Mouse (Mus musculus) thymus, postnatal 25 days (tissue): ENCODE measurements around the gene Sbf2.
"Not testable (repeated sequence)": the region's sequence is repeated elsewhere in the genome, so short reads cannot be mapped to it uniquely, and the experiment has no call there.

Experiments
- DNase-seq: peaks from one replicate; pipeline ENCODE4 v3.0.0; 2022

Sbf2 gene

GRCm38 (mm10) chr7:110614133-110615063 is at the start of gene Sbf2:
TSS of gene Sbf2 (minus strand) at chr7:110614922.
- DNase-seq = peak; percentile 70

GRCm38 (mm10) chr7:110658378-110658928 is 43.7 kb upstream of the Sbf2 start:
- DNase-seq = no peak

DNA sequence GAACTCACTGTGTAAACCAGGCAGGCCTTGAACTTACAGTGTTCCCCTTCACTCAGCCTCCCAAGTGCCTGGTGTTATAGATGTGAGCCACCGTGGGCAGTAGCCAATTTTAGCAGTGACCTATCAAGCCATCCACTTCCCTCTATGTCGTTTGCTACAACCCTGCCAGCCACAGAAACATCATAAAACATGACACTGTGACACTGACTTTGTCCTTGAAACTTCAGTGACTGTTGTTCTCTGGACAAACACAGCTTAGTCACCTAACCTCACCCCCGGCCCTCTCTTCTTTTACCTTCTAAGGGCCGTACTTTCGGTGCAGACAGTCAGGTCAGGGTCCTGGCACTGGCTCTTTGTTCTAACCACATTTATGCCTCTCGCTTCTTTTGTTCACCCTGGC is 41.2 kb upstream of the Sbf2 start:
- DNase-seq = no peak

GRCm38 (mm10) chr7:110655230-110655629 is 40.5 kb upstream of the Sbf2 start:
- no peak for DNase-seq

DNA sequence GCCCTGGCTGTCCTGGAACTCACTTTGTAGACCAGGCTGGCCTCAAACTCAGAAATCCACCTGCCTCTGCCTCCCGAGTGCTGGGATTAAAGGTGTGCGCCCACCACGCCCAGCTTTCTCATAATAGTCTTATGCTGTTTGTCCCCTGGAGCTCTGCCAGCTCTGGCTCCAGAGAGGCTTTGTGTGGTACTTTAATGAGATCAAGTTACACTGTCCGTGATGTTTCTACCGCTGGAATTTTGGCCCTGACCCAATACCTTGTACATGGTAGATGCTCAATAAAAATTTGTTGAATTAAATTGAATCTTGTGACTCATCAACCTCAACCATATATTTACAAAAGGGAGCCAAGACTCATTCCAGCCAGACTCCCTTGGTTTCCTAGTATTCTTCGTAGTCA is 36.4 kb upstream of the Sbf2 start:
- DNase-seq = no peak

- no peak for DNase-seq
Measured at GRCm38 (mm10) chr7:110650491-110650890, 35.8 kb upstream of the Sbf2 start.

DNA sequence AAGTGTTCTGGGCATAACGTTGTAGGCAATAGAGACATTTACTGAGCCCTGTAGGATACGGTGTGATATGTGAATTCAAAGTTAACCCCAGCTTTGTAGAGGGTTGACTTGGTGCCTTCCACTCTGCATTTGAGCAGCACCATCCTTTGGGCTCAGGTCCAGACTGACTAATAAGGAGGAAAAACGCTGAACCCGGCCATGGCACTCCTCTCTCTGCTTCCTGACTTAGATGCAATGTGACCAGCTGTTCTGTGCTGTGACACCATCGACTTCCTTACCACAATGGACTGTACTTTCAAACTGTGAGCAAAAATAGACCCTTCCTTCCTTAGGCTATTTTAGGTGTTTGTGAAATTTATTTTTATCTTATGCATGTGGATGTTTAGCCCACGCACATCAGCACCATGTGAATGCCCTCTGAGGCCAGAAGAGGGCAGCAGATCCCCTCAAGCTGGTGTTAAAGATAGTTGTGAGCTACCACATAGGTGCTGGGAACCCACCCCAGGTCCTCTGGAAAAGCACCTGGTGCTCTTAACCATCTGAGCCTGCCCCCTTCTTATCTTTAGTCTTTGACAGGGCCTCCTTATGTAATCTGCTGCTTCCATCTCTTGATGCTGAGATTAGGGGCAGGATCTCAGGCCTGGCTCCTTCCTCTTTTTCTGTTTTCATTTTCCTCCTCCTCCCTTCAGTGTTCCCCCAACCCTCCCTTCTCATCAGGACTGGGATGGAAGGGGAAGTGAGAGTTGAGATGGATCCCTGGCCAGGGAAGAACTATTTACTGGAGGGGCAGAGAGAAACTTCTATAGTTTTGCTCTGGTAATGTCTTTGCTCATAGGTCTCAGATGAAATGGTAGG is 34.6 kb upstream of the Sbf2 start:
- DNase-seq = no peak

DNA sequence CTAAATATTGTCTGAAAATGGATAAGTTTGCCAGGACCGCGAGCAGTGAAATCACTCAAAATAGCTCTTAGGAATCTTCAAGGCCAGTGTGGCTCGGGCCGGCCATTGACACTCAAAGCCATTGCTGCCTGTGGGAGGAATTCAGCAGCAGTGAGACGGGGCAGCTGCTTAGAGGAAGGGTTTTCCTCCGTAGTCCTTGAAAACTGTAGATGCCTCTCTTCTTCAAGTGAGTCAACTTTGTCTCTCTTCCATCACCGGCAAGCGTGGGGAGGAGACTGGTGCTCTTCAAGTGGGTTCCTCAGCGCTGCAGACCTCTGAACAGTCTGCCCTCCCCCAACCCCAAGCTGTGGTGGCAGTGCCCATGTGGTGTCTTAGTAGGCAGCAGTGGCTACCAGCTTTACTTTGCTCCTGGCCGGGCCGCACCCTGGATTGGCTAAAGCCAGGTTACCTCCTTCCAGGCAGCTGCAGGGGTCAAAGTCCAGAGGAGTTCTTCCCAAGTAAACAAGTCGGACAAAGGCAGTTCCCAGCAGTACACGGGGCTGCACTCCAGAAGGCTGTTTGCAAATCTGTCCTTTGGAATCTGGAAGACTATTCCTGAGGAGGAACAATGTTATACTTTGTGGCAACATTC is 33.8 kb upstream of the Sbf2 start:
- DNase-seq = no peak

GRCm38 (mm10) chr7:110647559-110648454 is 33.1 kb upstream of the Sbf2 start:
- DNase-seq = no peak

GRCm38 (mm10) chr7:110646611-110647407 is 32.1 kb upstream of the Sbf2 start:
- no peak for DNase-seq

DNA sequence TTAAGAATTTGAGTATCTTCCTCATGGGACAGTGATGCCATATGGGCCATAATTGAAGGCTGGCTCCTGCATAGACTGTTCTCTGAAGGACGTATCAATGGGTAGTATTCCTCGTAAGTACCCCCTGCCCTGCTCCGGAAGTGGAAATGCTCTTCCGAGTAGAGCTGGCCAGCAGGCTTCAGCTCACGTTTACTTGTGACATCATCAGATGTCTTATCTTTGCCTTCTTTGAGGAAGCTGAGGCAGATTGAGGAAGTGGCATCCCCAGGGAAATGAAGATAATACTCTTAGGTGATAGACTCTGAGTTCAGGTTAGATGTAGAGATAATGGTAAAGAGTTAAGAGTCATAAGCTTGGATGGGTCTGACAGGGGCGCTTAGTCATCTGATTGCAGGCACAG is 31.1 kb upstream of the Sbf2 start:
- DNase-seq = no peak

- peak; percentile 26 for DNase-seq
Measured at GRCm38 (mm10) chr7:110645311-110645710, 30.6 kb upstream of the Sbf2 start.

GRCm38 (mm10) chr7:110639958-110640357 is 25.2 kb upstream of the Sbf2 start:
- DNase-seq = not testable (repeated sequence)

- no peak for DNase-seq
Measured at GRCm38 (mm10) chr7:110639291-110639915, 24.7 kb upstream of the Sbf2 start.

DNA sequence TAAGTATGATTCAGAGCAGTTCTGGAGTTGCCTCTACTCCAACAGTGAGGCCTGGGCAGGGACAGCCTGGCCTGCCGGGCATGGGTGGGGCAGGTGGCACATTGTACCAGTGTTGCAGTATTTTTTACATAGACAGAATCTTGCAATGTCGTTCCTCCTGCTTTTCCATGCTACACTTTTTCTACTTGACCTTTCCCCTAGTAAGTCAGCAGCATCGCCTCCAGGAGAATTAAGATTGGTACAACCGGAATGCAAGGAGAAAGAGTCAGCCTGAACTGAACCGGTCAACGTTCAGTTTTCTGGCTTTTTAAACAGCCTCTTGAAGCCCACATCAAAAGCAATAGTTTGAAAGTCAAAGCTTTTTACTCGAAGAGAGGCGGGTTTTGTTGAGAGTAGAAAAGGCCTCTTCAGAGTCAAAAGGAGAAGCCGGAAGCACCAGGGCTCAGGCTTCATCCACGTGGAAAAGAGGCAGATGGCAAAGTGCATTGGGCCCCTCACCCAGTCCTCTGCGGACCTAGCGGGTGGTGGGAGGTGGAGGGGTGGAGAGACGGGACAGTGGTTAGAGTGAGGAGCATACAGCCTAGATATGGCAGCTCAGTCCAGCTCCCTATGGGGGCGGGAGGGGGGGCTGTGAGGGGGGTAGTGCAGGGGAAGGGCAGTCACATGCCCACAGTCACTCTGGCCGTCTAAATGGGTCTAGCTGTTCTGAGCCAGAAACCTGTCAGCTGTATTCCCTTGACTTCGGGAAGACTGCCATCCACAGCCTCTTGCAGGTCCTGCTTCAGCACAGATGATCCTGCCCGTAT is 23.8 kb upstream of the Sbf2 start:
- no peak for DNase-seq

- DNase-seq = no peak
Measured at GRCm38 (mm10) chr7:110636559-110636958, 21.8 kb upstream of the Sbf2 start.

DNA sequence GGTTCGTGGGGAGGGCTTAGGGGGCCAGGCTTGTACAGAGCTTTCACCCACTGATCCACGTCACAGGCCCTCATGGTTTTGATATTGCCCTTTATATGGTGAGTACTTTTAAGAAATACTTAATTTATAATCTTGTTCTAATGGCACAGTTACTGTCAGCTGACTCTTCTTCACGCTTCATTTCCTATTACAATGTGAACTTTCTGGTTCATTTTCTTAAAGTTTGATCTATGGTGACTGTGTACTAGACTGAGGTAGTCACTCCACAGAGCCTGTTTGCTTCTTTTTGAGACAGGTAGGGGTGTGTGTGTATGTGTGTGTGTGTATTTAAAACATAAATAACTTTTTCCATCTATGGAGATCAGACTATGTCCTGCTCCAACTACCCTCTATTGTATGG is 21.2 kb upstream of the Sbf2 start:
- DNase-seq = no peak

DNA sequence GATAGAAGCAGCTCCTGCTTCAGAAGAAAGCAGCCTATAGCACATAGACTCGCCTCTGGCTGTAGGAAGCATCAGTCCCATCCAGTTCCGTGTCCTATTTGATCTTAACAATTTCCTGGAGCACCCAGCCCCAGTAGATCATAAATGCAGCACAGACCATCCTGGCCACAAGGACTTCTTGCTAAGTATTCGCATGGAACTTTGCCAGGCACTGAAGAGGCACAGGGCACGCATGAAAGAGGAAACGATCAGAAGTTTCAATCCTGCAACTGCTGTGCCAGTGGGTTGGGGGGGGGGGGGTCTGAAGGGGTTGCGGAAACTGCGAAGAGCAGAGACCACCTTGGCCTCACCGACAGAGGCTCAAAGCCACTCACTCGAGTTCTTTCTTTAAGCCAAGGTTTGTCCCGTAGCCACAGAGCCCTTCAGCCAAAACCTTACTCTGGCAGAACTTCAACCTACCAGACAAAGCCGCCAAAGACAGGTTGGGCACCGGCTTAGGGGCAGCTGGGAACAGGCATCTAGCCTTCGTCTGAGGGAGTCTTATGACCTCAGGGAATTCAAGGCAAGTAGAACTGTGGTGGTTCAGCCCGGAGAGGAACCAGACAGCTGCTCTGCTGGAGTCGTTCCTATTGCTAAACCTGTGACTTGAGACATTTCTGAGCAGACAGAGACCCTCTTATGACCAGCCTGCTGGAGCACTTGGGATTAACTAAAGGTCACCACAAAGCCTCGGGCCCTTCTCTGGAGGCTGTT is 16.6 kb upstream of the Sbf2 start:
- no peak for DNase-seq
